Mouse (Mus musculus) liver, postnatal 0 days (tissue): ENCODE measurements around the gene Ccdc78.

Experiments
- CTCF ChIP-seq: sonication (generic); IDR thresholded peaks from 2 replicates; pipeline ENCODE4 v1.5.1; 2016; ENCODE audit warnings: antibody characterized with exemption, low read depth
- EP300 ChIP-seq: IDR thresholded peaks from 2 replicates; pipeline ENCODE4 v1.6.1; 2016; ENCODE audit warnings: antibody characterized with exemption, low read depth, mild to moderate bottlenecking

DNA sequence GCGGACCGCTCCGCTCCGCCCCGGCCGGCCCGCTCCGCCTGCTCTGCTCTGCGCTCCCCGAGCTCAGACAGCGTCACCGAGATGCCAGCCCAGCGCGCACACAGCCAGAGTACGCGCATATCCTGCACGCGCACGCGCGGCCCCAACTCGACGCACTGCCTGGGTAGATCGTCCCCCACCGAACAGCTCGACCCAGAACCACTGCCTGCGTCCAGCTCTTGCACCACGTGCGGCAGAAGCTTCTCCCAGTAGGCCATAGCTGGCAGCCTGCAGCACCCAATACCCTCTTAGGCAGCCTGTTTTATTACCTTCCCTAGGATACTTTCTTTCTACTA, 50.7 kb downstream of the Ccdc78 start, which contains the start of gene Rhbdl1:
- TF ChIP-seq CTCF (no peak), EP300 (no peak)
